Mouse (Mus musculus): ENCODE results near the gene Castor1. TPM values are rescaled to one million over a fixed set of nuclear protein-coding genes. Genes with fewer than 3 reads are reported as not detected.

Castor1 gene
- polyA plus RNA-seq, 1 experiment from 2014 or later: 4.1 TPM

GRCm38 (mm10) chr11:4238167-4238566 is 20.1 kb downstream of the Castor1 start:
- Histone ChIP-seq H3K27me3 (no peaks in the 10 kb centered on the region), H3K27ac (replicated peaks) (no peak overlapping the region), H3K4me2 (no peak overlapping the region), H3K9ac (no peak overlapping the region), H3K9me3 (no peaks in the 10 kb centered on the region), H3K36me3 (no peaks in the 10 kb centered on the region), H3K4me3 (no peak overlapping the region), H3K4me1 (replicated peaks) (no peaks in the 10 kb centered on the region)
- 90% methylated on average over 6 of the region's 6 CpGs for WGBS
- no peak for ATAC-seq (ENCODE audit: low read depth)

- Histone ChIP-seq H3K27me3 (no peaks in the 10 kb centered on the region), H3K4me3 (no peak overlapping the region), H3K36me3 (no peaks in the 10 kb centered on the region), H3K9me3 (no peaks in the 10 kb centered on the region), H3K4me1 (replicated peaks) (no peaks in the 10 kb centered on the region), H3K9ac (no peak overlapping the region), H3K27ac (replicated peaks) (no peak overlapping the region), H3K4me2 (no peak overlapping the region)
- 90% methylated on average over 23 of the region's 23 CpGs for WGBS
- no peak for ATAC-seq (ENCODE audit: low read depth)
Observed at GRCm38 (mm10) chr11:4239691-4240090, 21.7 kb downstream of the Castor1 start.

GRCm38 (mm10) chr11:4240151-4240550 is 22.1 kb downstream of the Castor1 start:
- Histone ChIP-seq H3K9me3 (no peaks in the 10 kb centered on the region), H3K4me3 (no peak overlapping the region), H3K4me1 (replicated peaks) (no peaks in the 10 kb centered on the region), H3K27ac (replicated peaks) (no peak overlapping the region), H3K27me3 (no peaks in the 10 kb centered on the region), H3K36me3 (no peaks in the 10 kb centered on the region), H3K4me2 (no peak overlapping the region), H3K9ac (no peak overlapping the region)
- 79% methylated on average over 7 of the region's 7 CpGs for WGBS
- ATAC-seq (ENCODE audit: low read depth): no peak

- Histone ChIP-seq H3K9ac (no peak overlapping the region), H3K9me3 (no peaks in the 10 kb centered on the region), H3K4me1 (replicated peaks) (no peaks in the 10 kb centered on the region), H3K4me2 (no peak overlapping the region), H3K27me3 (no peaks in the 10 kb centered on the region), H3K4me3 (no peak overlapping the region), H3K27ac (replicated peaks) (no peak overlapping the region), H3K36me3 (no peaks in the 10 kb centered on the region)
- WGBS: 70% methylated on average over 4 of the region's 4 CpGs
- ATAC-seq (ENCODE audit: low read depth): no peak
Observed at GRCm38 (mm10) chr11:4241180-4241579, 23.2 kb downstream of the Castor1 start.

- Histone ChIP-seq H3K4me3 (no peak overlapping the region), H3K4me1 (replicated peaks) (no peaks in the 10 kb centered on the region), H3K4me2 (no peak overlapping the region), H3K27me3 (no peaks in the 10 kb centered on the region), H3K27ac (replicated peaks) (no peak overlapping the region), H3K36me3 (no peaks in the 10 kb centered on the region), H3K9ac (no peak overlapping the region), H3K9me3 (no peaks in the 10 kb centered on the region)
- no peak for ATAC-seq (ENCODE audit: low read depth)
- WGBS: 76% methylated on average over 6 of the region's 6 CpGs
Observed at GRCm38 (mm10) chr11:4246126-4246525, 28.1 kb downstream of the Castor1 start.

GRCm38 (mm10) chr11:4246623-4247022 is 28.6 kb downstream of the Castor1 start:
- Histone ChIP-seq H3K4me1 (replicated peaks) (no peaks in the 10 kb centered on the region), H3K9me3 (no peaks in the 10 kb centered on the region), H3K4me2 (no peak overlapping the region), H3K27ac (replicated peaks) (no peak overlapping the region), H3K9ac (no peak overlapping the region), H3K4me3 (no peak overlapping the region), H3K36me3 (no peaks in the 10 kb centered on the region), H3K27me3 (no peaks in the 10 kb centered on the region)
- no peak for ATAC-seq (ENCODE audit: low read depth)
- 81% methylated on average over 4 of the region's 4 CpGs for WGBS

- Histone ChIP-seq H3K4me3 (no peak overlapping the region), H3K27me3 (no peaks in the 10 kb centered on the region), H3K9ac (no peak overlapping the region), H3K36me3 (no peaks in the 10 kb centered on the region), H3K9me3 (no peaks in the 10 kb centered on the region), H3K4me1 (replicated peaks) (no peaks in the 10 kb centered on the region), H3K4me2 (no peak overlapping the region), H3K27ac (replicated peaks) (no peak overlapping the region)
- WGBS: 79% methylated on average over 14 of the region's 14 CpGs
- no peak for ATAC-seq (ENCODE audit: low read depth)
Observed at GRCm38 (mm10) chr11:4247201-4247959, 29.4 kb downstream of the Castor1 start.

- Histone ChIP-seq H3K4me2 (no peak overlapping the region), H3K27ac (replicated peaks) (no peak overlapping the region), H3K36me3 (no peaks in the 10 kb centered on the region), H3K27me3 (no peaks in the 10 kb centered on the region), H3K4me3 (no peak overlapping the region), H3K9ac (no peak overlapping the region), H3K9me3 (no peaks in the 10 kb centered on the region), H3K4me1 (replicated peaks) (no peaks in the 10 kb centered on the region)
- WGBS: 95% methylated on average over 3 of the region's 3 CpGs
- ATAC-seq (ENCODE audit: low read depth): no peak
Observed at GRCm38 (mm10) chr11:4249151-4249550, 31.1 kb downstream of the Castor1 start.

GRCm38 (mm10) chr11:4250290-4250689 is 32.3 kb downstream of the Castor1 start:
- H3K27ac ChIP-seq (replicated peaks): no peak overlapping the region
- H3K36me3 ChIP-seq: no peaks in the 10 kb centered on the region
- no peak for ATAC-seq (ENCODE audit: low read depth)
- no peak overlapping the region for H3K9ac ChIP-seq
- no peak overlapping the region for H3K4me2 ChIP-seq
- WGBS: 80% methylated on average over 7 of the region's 7 CpGs
- H3K9me3 ChIP-seq: no peaks in the 10 kb centered on the region
- H3K4me1 ChIP-seq (replicated peaks): no peaks in the 10 kb centered on the region
- no peaks in the 10 kb centered on the region for H3K27me3 ChIP-seq
- H3K4me3 ChIP-seq: no peak overlapping the region

GRCm38 (mm10) chr11:4251376-4251775 is 33.4 kb downstream of the Castor1 start:
- no peaks in the 10 kb centered on the region for H3K4me1 ChIP-seq (replicated peaks)
- WGBS: 68% methylated on average over 3 of the region's 3 CpGs
- H3K9ac ChIP-seq: no peak overlapping the region
- no peaks in the 10 kb centered on the region for H3K9me3 ChIP-seq
- no peak overlapping the region for H3K4me2 ChIP-seq
- no peak overlapping the region for H3K27ac ChIP-seq (replicated peaks)
- H3K27me3 ChIP-seq: no peaks in the 10 kb centered on the region
- ATAC-seq (ENCODE audit: low read depth): no peak
- H3K4me3 ChIP-seq: no peak overlapping the region
- no peaks in the 10 kb centered on the region for H3K36me3 ChIP-seq

GRCm38 (mm10) chr11:4252886-4253285 is 34.9 kb downstream of the Castor1 start:
- Histone ChIP-seq H3K27ac (replicated peaks) (no peak overlapping the region), H3K36me3 (no peaks in the 10 kb centered on the region), H3K4me1 (replicated peaks) (0 out of 2 replicates have a peak, but pooled peaks cover 4% of the 10 kb centered on the region), H3K9me3 (no peaks in the 10 kb centered on the region), H3K4me2 (no peak overlapping the region), H3K9ac (no peak overlapping the region), H3K27me3 (no peaks in the 10 kb centered on the region), H3K4me3 (no peak overlapping the region)
- ATAC-seq (ENCODE audit: low read depth): no peak
- 65% methylated on average over 2 of the region's 2 CpGs for WGBS

GRCm38 (mm10) chr11:4256846-4257607 is 39.0 kb downstream of the Castor1 start, which contains the start of gene Lif:
Gene Lif (plus strand): TSS chr11:4257557.
- ATAC-seq (ENCODE audit: low read depth): no peak
- Histone ChIP-seq H3K36me3 (no peaks in the 10 kb centered on the region), H3K27ac (replicated peaks) (no peak within 1 kb of the TSS), H3K4me2 (no peak within 1 kb of the TSS), H3K9ac (no peak within 1 kb of the TSS), H3K27me3 (no peaks in the 10 kb centered on the region), H3K4me3 (no peak within 1 kb of the TSS), H3K4me1 (replicated peaks) (peaks cover 22% of the 10 kb centered on the region), H3K9me3 (no peaks in the 10 kb centered on the region)
- WGBS: 68% methylated on average over 11 of the region's 11 CpGs
